Mouse (Mus musculus) liver, embryonic 12.5 days (tissue): ENCODE results near the gene Otog. TPM values are rescaled to one million over a fixed set of nuclear protein-coding genes. Genes with fewer than 3 reads are reported as not detected.

ENCODE experiments used
- ATAC-seq: fragments of 200-750 bp; cut with Nextera tagmentation; 2 replicates; pipeline ENCODE4 v1.8.0; 2017; ENCODE audit warnings: moderate number of reproducible peaks, mild to moderate bottlenecking, moderate library complexity
- H3K27ac ChIP-seq: fragments of 300-500 bp; sonication (generic); 2 replicates; pipeline ENCODE4 v1.5.1; 2016; ENCODE audit warnings: mild to moderate bottlenecking
- H3K27me3 ChIP-seq: fragments of 300-500 bp; sonication (generic); replicated peaks from 2 replicates; pipeline ENCODE4 v1.6.1; 2016; ENCODE audit warnings: mild to moderate bottlenecking, moderate library complexity
- H3K36me3 ChIP-seq: fragments of 300-500 bp; sonication (generic); 2 replicates; pipeline ENCODE4 v1.6.1; 2016; ENCODE audit warnings: mild to moderate bottlenecking, moderate library complexity
- H3K4me1 ChIP-seq: fragments of 300-500 bp; sonication (generic); 2 replicates; pipeline ENCODE4 v1.6.1; 2016
- H3K4me2 ChIP-seq: fragments of 300-500 bp; sonication (generic); 2 replicates; pipeline ENCODE4 v1.6.1; 2016; ENCODE audit warnings: mild to moderate bottlenecking, moderate library complexity
- H3K4me3 ChIP-seq: fragments of 300-500 bp; sonication (generic); 2 replicates; pipeline ENCODE4 v1.5.1; 2016; ENCODE audit warnings: mild to moderate bottlenecking, moderate library complexity
- H3K9ac ChIP-seq: fragments of 300-500 bp; sonication (generic); 2 replicates; pipeline ENCODE4 v1.6.1; 2016; ENCODE audit warnings: mild to moderate bottlenecking, moderate library complexity
- H3K9me3 ChIP-seq: fragments of 300-500 bp; sonication (generic); replicated peaks from 2 replicates; pipeline ENCODE4 v1.6.1; 2016; ENCODE audit warnings: mild to moderate bottlenecking, moderate library complexity
- WGBS: fragments of 180-500 bp; shearing (Covaris S2); methylation state at CpG from one replicate; pipeline ENCODE4 v1.1.7; 2016; ENCODE audit not compliant: insufficient replicate concordance; 5-methylcytosine and 5-hydroxymethylcytosine counted together
- polyA plus RNA-seq: library from polyadenylated mRNA; unstranded; fragments of >200 nt; fragmentation: Nextera tagmentation; extraction: Ambion mirVana; gene quantifications from 2 replicates; pipeline ENCODE4 v1.2.1, GENCODE M21; 2016

Otog gene
- polyA plus RNA-seq, 1 experiment from 2014 or later = not detected

DNA sequence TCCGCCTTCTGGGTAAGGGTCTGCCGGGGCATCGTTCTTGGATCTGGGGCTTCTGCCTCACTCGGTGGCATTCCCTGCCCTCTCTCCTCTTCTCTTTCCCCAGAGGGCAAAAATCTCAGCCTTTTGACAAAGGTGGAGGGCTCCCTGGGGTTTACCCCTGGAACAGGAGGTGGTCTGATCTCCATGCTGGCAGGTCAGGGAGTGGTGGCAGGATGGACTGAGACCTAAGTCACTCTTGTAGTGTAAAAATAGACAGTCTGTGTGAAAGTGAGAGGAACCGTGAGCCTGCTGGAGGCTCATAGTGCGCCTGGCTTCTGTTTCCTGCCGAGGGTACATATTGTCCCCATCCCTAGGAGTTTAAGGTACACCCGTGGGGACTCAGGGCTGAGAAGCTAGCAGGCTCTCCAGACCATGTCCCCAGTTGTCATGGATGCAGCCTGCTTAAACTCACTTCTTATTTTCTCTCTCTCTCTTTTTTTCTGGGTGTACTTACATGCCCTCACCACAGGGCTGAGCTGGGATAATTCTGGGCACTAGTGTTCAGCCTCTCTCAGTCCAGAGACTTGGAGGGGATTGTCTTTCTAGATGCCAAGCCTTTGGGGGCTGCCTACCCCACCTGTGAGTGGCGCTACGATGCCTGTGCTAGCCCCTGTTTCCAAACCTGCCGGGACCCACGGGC lies 44.5 kb downstream of the Otog start:
- ATAC-seq = no peak
- Histone ChIP-seq H3K27me3 (peaks cover 16% of the 10 kb centered on the region), H3K9ac (no peak overlapping the region), H3K4me1 (no peaks in the 10 kb centered on the region), H3K9me3 (no peaks in the 10 kb centered on the region), H3K27ac (no peak overlapping the region), H3K36me3 (no peaks in the 10 kb centered on the region), H3K4me2 (no peak overlapping the region), H3K4me3 (no peak overlapping the region)
- 72% methylated on average over 12 of the region's 12 CpGs for WGBS

DNA sequence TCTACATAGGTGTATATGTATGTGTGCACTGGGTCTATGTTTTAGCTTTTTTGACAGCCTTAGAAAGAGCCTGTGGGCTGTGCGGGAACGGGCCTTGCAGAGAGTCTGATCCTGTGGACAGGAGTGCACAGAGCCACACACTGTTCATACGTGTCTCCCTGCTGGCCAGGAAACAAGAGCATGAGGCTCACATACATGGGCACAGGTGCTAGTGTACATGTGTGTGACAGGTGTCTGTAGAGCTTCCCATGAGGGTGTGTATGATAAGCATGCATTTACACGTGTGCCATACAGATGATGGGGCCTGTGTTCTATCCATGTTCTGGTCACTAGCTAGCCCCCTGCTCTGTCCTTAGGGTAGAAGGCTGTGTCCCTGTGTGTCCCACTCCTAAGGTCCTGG lies 45.6 kb downstream of the Otog start:
- Histone ChIP-seq H3K27ac (no peak overlapping the region), H3K27me3 (peaks cover 16% of the 10 kb centered on the region), H3K4me3 (no peak overlapping the region), H3K36me3 (no peaks in the 10 kb centered on the region), H3K4me1 (no peaks in the 10 kb centered on the region), H3K9ac (no peak overlapping the region), H3K4me2 (no peak overlapping the region), H3K9me3 (no peaks in the 10 kb centered on the region)
- no peak for ATAC-seq
- WGBS = 62% methylated on average over 4 of the region's 4 CpGs

DNA sequence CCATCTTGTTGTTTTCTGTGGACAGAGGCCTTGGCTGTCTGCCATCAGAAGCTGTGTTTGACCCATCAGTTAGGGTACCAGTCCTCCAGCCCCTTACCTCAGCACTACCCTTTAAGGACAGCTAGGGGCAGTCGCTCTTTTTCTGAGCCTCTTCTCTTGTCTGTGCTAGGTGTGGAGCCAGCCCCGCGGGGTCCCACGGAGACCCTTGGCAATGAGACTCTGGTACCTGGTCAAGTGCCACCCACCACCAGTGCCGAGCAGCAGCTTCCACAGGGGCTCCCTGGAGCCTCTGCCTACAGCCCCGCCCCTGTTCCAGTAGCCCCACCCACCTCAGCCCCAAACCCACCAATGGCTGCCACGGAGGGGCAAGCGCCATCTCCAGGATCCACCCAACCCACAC lies 46.3 kb downstream of the Otog start:
- no peak for ATAC-seq
- WGBS = 26% methylated on average over 8 of the region's 8 CpGs
- Histone ChIP-seq H3K27ac (no peak overlapping the region), H3K36me3 (no peaks in the 10 kb centered on the region), H3K4me2 (no peak overlapping the region), H3K4me3 (no peak overlapping the region), H3K27me3 (peaks cover 14% of the 10 kb centered on the region), H3K4me1 (no peaks in the 10 kb centered on the region), H3K9me3 (no peaks in the 10 kb centered on the region), H3K9ac (no peak overlapping the region)

DNA sequence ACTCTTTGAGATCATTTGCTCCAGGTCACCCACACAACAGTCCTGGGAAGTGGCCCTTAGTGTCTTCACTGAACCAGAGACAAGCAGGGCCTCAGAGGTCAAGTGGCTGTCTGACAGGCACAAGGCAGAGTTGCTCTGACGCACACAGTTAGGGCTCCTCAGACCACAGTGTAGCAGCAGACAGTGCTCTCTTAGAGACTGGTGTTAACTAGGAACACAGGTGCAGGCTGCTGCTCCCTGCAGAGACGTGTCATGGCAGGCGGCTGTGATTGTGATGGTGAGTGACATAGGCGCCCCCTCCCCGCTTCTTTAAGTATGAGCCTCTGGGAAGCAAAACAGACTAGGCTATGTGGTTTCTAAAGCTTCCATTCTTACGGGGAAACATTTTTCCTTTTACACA lies 55.5 kb downstream of the Otog start:
- Histone ChIP-seq H3K27me3 (no peaks in the 10 kb centered on the region; the same call in 1 of the 2 replicates), H3K4me1 (no peaks in the 10 kb centered on the region), H3K4me3 (no peak overlapping the region), H3K4me2 (no peak overlapping the region), H3K9me3 (no peaks in the 10 kb centered on the region), H3K27ac (no peak overlapping the region), H3K9ac (no peak overlapping the region), H3K36me3 (no peaks in the 10 kb centered on the region)
- no peak for ATAC-seq
- 34% methylated on average over 6 of the region's 6 CpGs for WGBS

DNA sequence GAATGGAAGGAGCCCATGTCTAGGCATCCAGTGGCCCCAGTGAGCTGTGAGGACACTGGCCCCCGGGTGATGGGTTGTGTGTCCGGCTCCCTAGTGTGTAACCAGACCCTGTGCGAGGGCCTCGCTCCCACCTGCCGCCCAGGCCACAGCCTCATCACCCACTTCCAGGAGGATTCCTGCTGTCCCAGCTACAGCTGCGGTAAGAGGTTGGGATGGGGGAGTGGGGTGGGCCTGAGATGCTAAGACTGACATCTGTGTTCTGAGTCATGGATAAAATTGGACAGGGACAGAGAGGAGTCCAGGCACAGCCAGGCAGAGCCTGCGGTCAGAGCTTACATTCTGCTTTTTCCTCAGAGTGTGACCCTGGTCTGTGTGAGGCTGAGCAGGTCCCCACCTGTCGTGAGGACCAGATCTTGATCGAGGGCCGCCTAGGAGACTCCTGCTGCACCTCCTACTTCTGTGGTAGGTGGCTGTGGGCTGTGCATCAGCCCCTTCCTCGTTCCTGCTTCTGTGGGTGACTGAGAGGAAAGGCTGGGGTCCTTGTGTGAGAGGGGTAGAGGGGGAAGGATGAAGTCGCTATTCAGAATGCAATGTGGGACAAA lies 60.3 kb downstream of the Otog start:
- Histone ChIP-seq H3K27me3 (no peaks in the 10 kb centered on the region), H3K4me2 (no peak overlapping the region), H3K9me3 (no peaks in the 10 kb centered on the region), H3K27ac (no peak overlapping the region), H3K9ac (no peak overlapping the region), H3K36me3 (no peaks in the 10 kb centered on the region), H3K4me3 (no peak overlapping the region), H3K4me1 (no peaks in the 10 kb centered on the region)
- 59% methylated on average over 12 of the region's 12 CpGs for WGBS
- no peak for ATAC-seq

DNA sequence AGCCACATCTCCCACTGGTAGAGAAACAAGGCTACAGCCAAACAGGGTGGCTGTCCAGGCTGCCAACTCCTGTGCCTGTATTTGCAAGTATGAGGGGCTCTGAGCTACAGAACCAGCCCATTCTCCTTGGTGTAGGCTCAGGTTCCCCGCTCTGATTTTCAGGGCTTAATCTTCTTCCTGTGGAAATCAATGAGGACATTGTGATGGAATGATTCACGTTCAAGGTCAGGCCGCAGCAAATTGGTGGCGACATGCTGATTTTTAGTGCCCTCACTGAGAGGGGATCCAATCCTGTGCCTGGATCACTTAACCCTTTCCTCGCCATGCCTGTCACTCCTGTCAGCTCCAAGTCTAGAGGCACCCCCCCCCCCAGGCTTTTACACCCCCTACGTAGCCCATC lies 72.7 kb downstream of the Otog start:
- H3K9ac ChIP-seq = no peak overlapping the region
- H3K4me1 ChIP-seq = no peaks in the 10 kb centered on the region
- no peaks in the 10 kb centered on the region for H3K27me3 ChIP-seq
- no peak overlapping the region for H3K4me3 ChIP-seq
- no peak overlapping the region for H3K27ac ChIP-seq
- WGBS = 42% methylated on average over 6 of the region's 6 CpGs
- ATAC-seq = no peak
- H3K9me3 ChIP-seq = no peaks in the 10 kb centered on the region
- no peaks in the 10 kb centered on the region for H3K36me3 ChIP-seq
- no peak overlapping the region for H3K4me2 ChIP-seq

DNA sequence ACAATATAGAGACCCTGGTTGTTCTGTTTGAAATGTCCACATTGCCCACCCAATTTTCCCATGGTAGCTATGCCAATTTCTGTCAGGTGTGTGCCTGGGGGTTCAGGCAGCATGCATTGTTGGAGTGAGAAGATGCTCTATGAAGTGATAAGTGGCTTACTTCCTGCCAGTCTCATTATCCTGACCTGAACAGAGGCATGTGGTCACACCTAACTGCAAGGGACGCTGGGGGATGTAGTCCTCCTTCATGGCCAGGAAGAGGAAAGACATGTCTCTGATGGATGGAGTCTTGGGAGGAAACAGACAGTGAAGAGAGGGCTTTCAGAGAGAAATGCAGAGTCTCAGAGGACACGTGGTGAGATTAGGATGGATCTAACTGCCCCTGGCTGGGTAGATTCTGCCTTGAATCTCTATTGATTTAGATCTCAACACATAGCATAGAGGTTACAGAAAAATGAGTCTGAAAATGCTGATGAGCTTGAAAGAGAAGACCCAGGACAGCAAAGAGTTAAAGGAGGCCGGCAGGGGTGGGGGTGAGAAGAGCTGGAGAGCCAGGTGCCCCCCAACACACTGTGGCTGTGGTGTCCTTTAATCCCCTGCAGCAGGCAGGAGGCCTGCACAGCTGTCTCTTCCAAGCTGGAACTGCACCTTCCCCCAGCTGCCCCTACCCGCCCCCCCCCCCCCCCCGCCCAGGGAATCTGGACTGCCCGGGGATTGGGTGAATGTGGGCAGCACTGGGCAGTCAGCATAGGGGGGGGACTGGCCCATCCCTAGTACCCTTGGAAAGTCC lies 73.6 kb downstream of the Otog start:
- no peak overlapping the region for H3K27ac ChIP-seq
- no peak overlapping the region for H3K4me2 ChIP-seq
- H3K9me3 ChIP-seq = no peaks in the 10 kb centered on the region
- no peak for ATAC-seq
- 28% methylated on average over 4 of the region's 6 CpGs for whole genome bisulfite sequencing
- no peaks in the 10 kb centered on the region for H3K4me1 ChIP-seq
- H3K36me3 ChIP-seq = no peaks in the 10 kb centered on the region
- no peaks in the 10 kb centered on the region for H3K27me3 ChIP-seq
- H3K4me3 ChIP-seq = no peak overlapping the region
- no peak overlapping the region for H3K9ac ChIP-seq

DNA sequence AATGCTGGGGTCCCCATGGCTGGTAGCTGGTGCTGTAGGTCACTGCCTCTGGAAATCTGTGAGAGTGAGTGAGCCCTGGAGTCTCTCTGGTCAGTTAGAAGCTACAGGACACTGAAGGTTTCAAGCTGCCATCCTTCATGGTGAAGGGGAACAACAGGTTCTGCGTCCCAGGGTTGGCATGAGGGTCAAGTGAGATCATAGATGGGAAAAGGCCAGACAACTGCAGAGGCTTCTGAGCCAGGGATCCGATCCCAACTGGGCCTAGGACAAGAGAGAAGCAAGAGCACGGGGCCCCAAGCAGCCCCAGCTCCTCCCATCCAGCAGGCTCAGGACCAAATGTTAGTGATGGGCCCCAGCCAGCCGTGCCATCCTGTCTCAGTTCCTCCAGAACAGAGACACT lies 74.9 kb downstream of the Otog start:
- H3K36me3 ChIP-seq = no peaks in the 10 kb centered on the region
- no peaks in the 10 kb centered on the region for H3K27me3 ChIP-seq
- 58% methylated on average over 4 of the region's 4 CpGs for WGBS
- H3K4me3 ChIP-seq = no peak overlapping the region
- no peak overlapping the region for H3K27ac ChIP-seq
- H3K9ac ChIP-seq = no peak overlapping the region
- no peak overlapping the region for H3K4me2 ChIP-seq
- no peaks in the 10 kb centered on the region for H3K4me1 ChIP-seq
- H3K9me3 ChIP-seq = no peaks in the 10 kb centered on the region
- no peak for ATAC-seq

DNA sequence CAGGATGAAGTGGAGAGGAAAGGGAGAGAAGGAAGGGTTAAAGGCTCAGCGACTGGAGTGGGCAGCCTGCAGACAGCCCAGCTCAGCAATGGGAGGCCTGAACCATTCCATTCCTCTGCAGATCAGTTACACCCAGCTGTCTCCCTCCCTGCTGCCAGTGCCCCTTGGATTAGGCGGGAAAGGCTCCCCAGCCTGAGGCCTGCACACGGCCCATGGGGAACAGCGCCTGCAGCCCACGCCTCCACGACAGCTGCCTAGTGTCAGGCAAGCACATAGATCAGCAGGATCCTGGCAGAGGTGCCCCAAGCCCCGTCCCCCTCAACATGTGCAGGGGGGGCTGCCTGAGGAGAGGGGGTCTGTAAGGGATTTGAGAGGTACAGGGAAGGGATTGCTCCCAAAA lies 76.2 kb downstream of the Otog start:
- Histone ChIP-seq H3K36me3 (no peaks in the 10 kb centered on the region), H3K4me1 (no peaks in the 10 kb centered on the region), H3K4me3 (no peak overlapping the region), H3K27ac (no peak overlapping the region), H3K9me3 (no peaks in the 10 kb centered on the region), H3K27me3 (no peaks in the 10 kb centered on the region), H3K9ac (no peak overlapping the region), H3K4me2 (no peak overlapping the region)
- ATAC-seq = no peak
- WGBS = 35% methylated on average over 7 of the region's 7 CpGs

DNA sequence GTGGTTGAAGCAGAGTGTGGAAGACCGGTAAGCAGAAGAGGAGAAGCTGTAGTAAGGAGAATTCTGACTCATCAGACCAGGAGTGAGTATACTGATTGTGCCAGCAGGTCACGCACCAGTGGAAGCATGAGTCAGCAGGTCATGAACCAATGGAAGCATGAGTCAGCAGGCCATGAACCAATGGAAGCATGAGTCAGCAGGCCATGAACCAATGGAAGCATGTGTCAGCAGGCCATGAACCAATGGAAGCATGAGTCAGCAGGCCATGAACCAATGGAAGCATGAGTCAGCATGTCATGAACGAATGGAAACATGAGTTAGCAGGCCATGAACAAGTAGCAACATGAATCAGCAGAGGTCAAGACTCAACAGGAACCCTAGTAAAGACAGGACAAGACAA lies 80.5 kb downstream of the Otog start:
- H3K4me3 ChIP-seq = no peak overlapping the region
- H3K27ac ChIP-seq = no peak overlapping the region
- H3K4me2 ChIP-seq = no peak overlapping the region
- WGBS = 58% methylated on average over 3 of the region's 3 CpGs
- no peaks in the 10 kb centered on the region for H3K9me3 ChIP-seq
- H3K27me3 ChIP-seq = no peaks in the 10 kb centered on the region
- H3K9ac ChIP-seq = no peak overlapping the region
- no peaks in the 10 kb centered on the region for H3K4me1 ChIP-seq
- H3K36me3 ChIP-seq = no peaks in the 10 kb centered on the region
- ATAC-seq = no peak

DNA sequence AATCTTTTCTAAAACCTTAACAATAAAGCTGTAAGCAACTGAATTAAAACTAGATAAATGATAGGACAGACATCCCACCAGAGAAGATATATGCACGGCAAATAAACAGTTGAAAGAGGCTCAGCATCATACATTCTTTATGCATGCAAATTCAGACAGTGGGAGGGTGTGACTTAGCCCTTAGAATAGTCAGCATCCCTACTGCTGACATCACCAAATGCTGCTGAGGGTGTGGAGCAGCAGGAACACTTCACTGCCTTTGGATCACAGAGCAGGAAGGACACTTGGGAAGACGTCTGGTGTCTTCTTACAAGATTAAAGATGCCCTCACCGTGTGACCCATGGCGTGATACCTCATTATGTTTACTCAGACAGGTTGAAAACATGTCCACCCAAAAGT lies 87.1 kb downstream of the Otog start:
- ATAC-seq = no peak
- Histone ChIP-seq H3K36me3 (no peaks in the 10 kb centered on the region), H3K27ac (no peak overlapping the region), H3K4me3 (no peak overlapping the region), H3K27me3 (no peaks in the 10 kb centered on the region), H3K9me3 (no peaks in the 10 kb centered on the region), H3K9ac (no peak overlapping the region), H3K4me1 (no peaks in the 10 kb centered on the region), H3K4me2 (no peak overlapping the region)
- 54% methylated on average over 4 of the region's 4 CpGs for WGBS

DNA sequence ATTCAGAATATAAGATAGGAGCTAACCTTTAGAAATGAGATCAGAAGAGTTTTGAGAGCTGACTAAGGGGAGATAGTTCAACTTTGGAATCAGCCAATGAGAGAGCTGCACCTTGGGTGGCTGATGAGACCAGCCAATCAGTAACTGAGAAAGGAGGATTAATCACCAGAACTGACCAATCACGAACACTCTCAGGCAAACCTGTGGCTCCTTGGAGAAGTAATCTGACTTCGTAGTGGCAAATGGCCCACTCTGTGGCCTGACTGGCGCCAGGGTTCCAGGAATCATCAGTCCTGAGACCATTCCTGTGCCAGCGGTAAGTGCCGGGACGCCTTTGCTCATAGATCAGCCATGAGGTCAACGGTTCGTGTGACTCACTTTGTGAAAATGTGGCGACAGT lies 96.6 kb downstream of the Otog start:
- H3K27ac ChIP-seq = no peak overlapping the region
- WGBS = 79% methylated on average over 9 of the region's 9 CpGs
- no peak overlapping the region for H3K9ac ChIP-seq
- ATAC-seq = no peak
- no peaks in the 10 kb centered on the region for H3K36me3 ChIP-seq
- no peaks in the 10 kb centered on the region for H3K9me3 ChIP-seq
- H3K27me3 ChIP-seq = no peaks in the 10 kb centered on the region
- H3K4me3 ChIP-seq = no peak overlapping the region
- H3K4me2 ChIP-seq = no peak overlapping the region
- no peaks in the 10 kb centered on the region for H3K4me1 ChIP-seq
